Mouse (Mus musculus) limb, embryonic 12.5 days (tissue): ENCODE measurements around the gene Dok5. TPM values are rescaled to one million over a fixed set of nuclear protein-coding genes. Genes with fewer than 3 reads are reported as not detected.

ENCODE experiments used
- ATAC-seq: fragments of 200-750 bp; cut with Nextera tagmentation; 2 replicates; pipeline ENCODE4 v1.8.0; 2017; ENCODE audit warnings: low read depth, moderate TSS enrichment; ENCODE audit not compliant: insufficient number of reproducible peaks, insufficient read depth, low FRiP score, low TSS enrichment
- H3K27ac ChIP-seq: fragments of 300-500 bp; sonication (generic); 2 replicates; pipeline ENCODE4 v1.5.1; 2016; ENCODE audit warnings: mild to moderate bottlenecking, moderate library complexity
- H3K27me3 ChIP-seq: fragments of 300-500 bp; sonication (generic); 2 replicates; pipeline ENCODE4 v1.6.1; 2016; ENCODE audit warnings: mild to moderate bottlenecking, moderate library complexity
- H3K36me3 ChIP-seq: fragments of 300-500 bp; sonication (generic); 2 replicates; pipeline ENCODE4 v1.6.1; 2016; ENCODE audit warnings: mild to moderate bottlenecking, moderate library complexity
- H3K4me1 ChIP-seq: fragments of 300-500 bp; sonication (generic); replicated peaks from 2 replicates; pipeline ENCODE4 v1.6.1; 2016
- H3K4me2 ChIP-seq: fragments of 300-500 bp; sonication (generic); 2 replicates; pipeline ENCODE4 v1.6.1; 2016; ENCODE audit warnings: mild to moderate bottlenecking, moderate library complexity
- H3K4me3 ChIP-seq: fragments of 300-500 bp; sonication (generic); replicated peaks from 2 replicates; pipeline ENCODE4 v1.5.1; 2016; ENCODE audit warnings: mild to moderate bottlenecking
- H3K9ac ChIP-seq: fragments of 300-500 bp; sonication (generic); replicated peaks from 2 replicates; pipeline ENCODE4 v1.6.1; 2016; ENCODE audit warnings: mild to moderate bottlenecking, moderate library complexity
- H3K9me3 ChIP-seq: fragments of 300-500 bp; sonication (generic); 2 replicates; pipeline ENCODE4 v1.6.1; 2016; ENCODE audit warnings: mild to moderate bottlenecking, moderate library complexity
- WGBS: fragments of 180-500 bp; shearing (Covaris S2); methylation state at CpG from one replicate; pipeline ENCODE4 v1.1.7; 2016; 5-methylcytosine and 5-hydroxymethylcytosine counted together
- polyA plus RNA-seq: library from polyadenylated mRNA; unstranded; fragments of >200 nt; fragmentation: Nextera tagmentation; extraction: Ambion mirVana; gene quantifications from 2 replicates; pipeline ENCODE4 v1.2.1, GENCODE M21; 2016

The Dok5 gene
- polyA plus RNA-seq, 1 experiment from 2014 or later = 4.9 TPM

DNA sequence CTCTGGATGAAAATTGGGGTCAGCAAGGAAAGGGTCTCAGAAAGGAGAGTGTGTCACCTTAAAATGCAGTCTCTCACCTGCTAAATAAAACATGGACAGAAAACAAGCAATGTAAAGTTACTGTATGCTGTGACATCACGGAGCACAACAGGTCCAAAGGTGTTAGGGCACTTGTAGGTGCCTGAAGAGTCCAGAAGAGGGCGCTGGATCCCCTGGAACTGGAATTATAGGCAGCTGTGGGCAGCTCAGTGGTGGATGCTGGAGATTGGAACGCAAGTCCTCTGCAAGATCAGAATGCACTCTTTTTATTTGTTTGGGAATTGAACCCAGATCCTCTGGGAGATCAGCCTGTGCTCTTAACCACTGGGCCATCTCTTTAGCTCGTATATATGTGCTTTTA is 129.0 kb downstream of the Dok5 start:
- no peaks in the 10 kb centered on the region; the same call in 1 of the 2 replicates for H3K27me3 ChIP-seq
- no peaks in the 10 kb centered on the region for H3K9me3 ChIP-seq
- H3K36me3 ChIP-seq = no peaks in the 10 kb centered on the region
- no peak overlapping the region for H3K4me2 ChIP-seq
- H3K4me3 ChIP-seq = no peak overlapping the region
- no peak overlapping the region for H3K9ac ChIP-seq
- H3K27ac ChIP-seq = no peak overlapping the region
- H3K4me1 ChIP-seq = peaks cover 10% of the 10 kb centered on the region; the same call in 1 of the 2 replicates
- ATAC-seq = no peak
- 61% methylated on average over 4 of the region's 4 CpGs for WGBS

DNA sequence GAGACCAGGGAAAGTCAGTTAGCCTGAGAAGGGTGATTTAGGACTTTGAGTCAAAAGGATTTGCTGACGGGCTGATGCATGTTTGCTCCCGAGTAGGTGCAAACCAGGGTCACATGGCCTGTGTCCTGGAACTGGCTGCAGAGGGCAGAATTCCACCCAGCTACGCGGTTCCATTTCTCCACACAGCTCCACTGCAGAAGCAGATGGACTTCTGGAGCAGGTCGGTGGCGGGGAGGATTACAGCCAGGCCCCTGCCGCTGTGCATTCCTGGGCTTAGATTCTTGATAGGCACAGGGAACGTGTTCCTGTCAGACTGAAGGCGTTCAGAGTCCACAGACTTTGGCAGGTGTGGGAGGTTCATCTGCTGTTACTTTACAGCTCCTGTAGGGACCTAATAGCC is 131.2 kb downstream of the Dok5 start:
- Histone ChIP-seq H3K4me1 (0 out of 2 replicates have a peak, but pooled peaks cover 10% of the 10 kb centered on the region), H3K4me2 (no peak overlapping the region), H3K9me3 (no peaks in the 10 kb centered on the region), H3K36me3 (no peaks in the 10 kb centered on the region), H3K27me3 (no peaks in the 10 kb centered on the region; the same call in 1 of the 2 replicates), H3K4me3 (no peak overlapping the region), H3K9ac (no peak overlapping the region), H3K27ac (no peak overlapping the region)
- ATAC-seq = no peak
- 63% methylated on average over 9 of the region's 9 CpGs for WGBS

DNA sequence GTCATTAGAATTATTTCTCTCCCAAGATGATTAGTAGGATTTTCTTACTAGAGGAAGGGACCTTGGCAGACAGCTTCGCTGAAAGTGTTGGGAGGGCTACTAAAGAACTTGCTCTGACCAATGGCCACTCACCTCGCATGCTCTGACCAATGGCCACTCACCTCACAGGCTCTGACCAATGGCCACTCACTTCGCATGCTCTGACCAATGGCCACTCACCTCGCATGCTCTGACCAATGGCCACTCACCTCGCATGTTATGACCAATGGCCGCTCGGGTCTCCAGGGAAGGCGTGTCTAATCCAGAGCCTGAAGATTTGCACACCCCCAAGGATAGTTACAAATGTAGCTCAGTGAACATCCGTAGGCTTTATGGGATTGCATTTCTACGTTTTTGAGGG is 131.6 kb downstream of the Dok5 start:
- no peak overlapping the region for H3K9ac ChIP-seq
- ATAC-seq = no peak
- H3K36me3 ChIP-seq = no peaks in the 10 kb centered on the region
- 0 out of 2 replicates have a peak, but pooled peaks cover 10% of the 10 kb centered on the region for H3K4me1 ChIP-seq
- H3K9me3 ChIP-seq = no peaks in the 10 kb centered on the region
- WGBS = 95% methylated on average over 10 of the region's 10 CpGs
- H3K4me3 ChIP-seq = no peak overlapping the region
- no peaks in the 10 kb centered on the region; the same call in 1 of the 2 replicates for H3K27me3 ChIP-seq
- H3K4me2 ChIP-seq = no peak overlapping the region
- no peak overlapping the region for H3K27ac ChIP-seq

DNA sequence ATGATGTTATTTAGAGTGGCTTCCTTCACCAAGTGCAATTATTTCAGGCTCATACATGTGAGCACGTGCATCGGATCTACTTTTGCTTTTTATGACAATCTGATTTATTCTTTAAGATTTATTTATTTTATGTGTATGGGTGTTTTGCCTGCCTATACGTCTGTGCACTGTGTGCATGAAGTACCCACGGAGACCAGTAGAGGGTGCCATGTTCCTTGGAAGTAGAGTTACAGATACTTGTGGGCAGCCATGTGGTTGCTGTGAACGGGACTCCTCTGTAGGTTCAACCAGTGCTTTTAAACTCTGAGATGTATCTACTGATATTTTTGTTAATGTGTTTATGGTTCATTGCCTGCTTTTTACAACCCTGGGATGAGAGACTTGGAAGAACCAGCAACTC is 132.4 kb downstream of the Dok5 start:
- Histone ChIP-seq H3K9ac (no peak overlapping the region), H3K36me3 (no peaks in the 10 kb centered on the region), H3K4me1 (0 out of 2 replicates have a peak, but pooled peaks cover 10% of the 10 kb centered on the region), H3K4me3 (no peak overlapping the region), H3K27me3 (no peaks in the 10 kb centered on the region), H3K4me2 (no peak overlapping the region), H3K9me3 (no peaks in the 10 kb centered on the region), H3K27ac (no peak overlapping the region)
- ATAC-seq = no peak
- 83% methylated on average over 5 of the region's 5 CpGs for WGBS

DNA sequence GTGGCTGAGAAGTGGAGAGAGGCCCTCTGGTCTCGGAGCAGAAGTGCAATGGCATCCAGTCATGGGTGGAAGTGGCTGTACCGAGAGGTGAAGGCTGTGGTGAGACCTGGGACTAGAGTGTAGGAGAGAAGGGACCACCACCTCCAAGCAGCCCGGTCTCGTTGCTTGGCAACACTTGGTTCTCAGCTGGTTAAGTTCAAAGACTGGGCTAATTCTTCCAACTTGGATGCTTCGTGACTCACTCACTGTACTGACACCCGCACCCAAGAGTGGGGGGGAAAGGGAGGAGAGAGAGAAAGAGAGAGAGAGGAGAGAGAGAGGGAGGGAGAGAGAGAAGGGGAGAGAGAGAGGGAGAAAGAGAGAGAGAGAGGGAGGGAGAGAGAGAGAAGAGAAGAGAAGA is 133.2 kb downstream of the Dok5 start:
- no peaks in the 10 kb centered on the region for H3K9me3 ChIP-seq
- ATAC-seq = no peak
- H3K27me3 ChIP-seq = no peaks in the 10 kb centered on the region
- WGBS = 86% methylated on average over 6 of the region's 6 CpGs
- no peak overlapping the region for H3K4me3 ChIP-seq
- no peak overlapping the region for H3K4me2 ChIP-seq
- no peak overlapping the region for H3K9ac ChIP-seq
- no peaks in the 10 kb centered on the region for H3K36me3 ChIP-seq
- 0 out of 2 replicates have a peak, but pooled peaks cover 10% of the 10 kb centered on the region for H3K4me1 ChIP-seq
- H3K27ac ChIP-seq = no peak overlapping the region

DNA sequence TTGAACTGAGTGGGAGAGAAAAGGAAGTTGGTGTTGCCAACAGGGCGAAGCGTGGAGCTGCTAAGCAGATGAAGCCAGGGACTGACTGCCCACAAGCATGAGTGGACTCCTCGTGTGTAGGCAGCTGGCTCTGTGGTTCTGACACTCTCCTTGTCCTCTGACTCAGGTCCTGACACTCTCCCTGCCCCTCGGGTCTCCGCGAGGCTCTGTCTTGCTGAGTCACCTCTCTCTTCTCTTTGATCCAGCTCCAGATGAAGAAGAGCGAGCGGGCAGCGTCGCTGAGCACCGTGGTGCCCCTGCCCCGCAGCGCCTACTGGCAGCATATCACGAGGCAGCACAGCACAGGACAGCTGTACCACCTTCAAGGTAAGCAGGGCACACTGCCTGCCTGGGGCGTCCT is 139.0 kb downstream of the Dok5 start:
- peaks cover 6% of the 10 kb centered on the region; the same call in 1 of the 2 replicates for H3K27me3 ChIP-seq
- no peak overlapping the region for H3K4me2 ChIP-seq
- no peaks in the 10 kb centered on the region for H3K4me1 ChIP-seq
- no peaks in the 10 kb centered on the region for H3K9me3 ChIP-seq
- no peaks in the 10 kb centered on the region for H3K36me3 ChIP-seq
- 80% methylated on average over 15 of the region's 15 CpGs for WGBS
- ATAC-seq = no peak
- no peak overlapping the region for H3K9ac ChIP-seq
- H3K27ac ChIP-seq = no peak overlapping the region
- no peak overlapping the region for H3K4me3 ChIP-seq

DNA sequence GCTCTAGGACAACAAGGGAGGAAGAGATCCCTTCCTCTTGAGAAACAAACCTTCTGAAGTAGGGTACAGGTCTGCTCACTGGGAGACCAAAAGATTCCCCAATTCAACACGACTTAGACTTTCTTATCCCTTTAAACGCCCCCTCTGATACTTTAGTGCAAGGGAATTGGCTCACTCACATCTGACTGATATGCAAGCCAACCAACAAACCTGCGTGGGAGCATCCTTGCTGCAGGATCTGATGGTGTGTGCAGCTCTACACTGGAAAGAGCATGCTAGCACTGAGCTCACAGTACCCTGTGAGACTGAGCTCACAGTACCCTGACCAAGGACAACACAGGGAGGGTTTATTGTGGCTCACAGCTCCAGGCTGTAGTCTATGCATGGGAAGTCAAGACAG is 139.9 kb downstream of the Dok5 start:
- no peaks in the 10 kb centered on the region for H3K4me1 ChIP-seq

DNA sequence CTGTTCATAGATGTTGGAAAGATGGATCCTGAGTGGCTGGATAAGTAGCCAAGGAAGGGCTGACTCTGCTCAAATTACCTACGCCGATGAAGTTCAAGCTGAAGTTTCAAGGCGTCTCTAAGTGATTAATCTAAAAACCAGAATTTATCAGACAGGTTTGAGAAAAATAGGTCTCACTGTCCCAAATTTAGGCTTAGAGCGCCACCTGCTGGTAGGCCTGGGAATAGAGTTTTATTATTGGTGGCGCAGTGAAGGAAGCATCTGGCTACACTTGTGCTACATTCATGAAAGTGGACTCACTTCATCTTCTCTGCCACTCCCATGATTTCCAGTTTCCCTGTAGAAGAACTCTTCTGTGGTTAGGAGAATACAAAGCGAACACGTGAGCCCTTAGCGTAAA is 141.8 kb downstream of the Dok5 start:
- no peak overlapping the region for H3K9ac ChIP-seq
- WGBS = 9% methylated on average over 8 of the region's 8 CpGs
- ATAC-seq = no peak
- H3K4me3 ChIP-seq = no peak overlapping the region
- H3K27me3 ChIP-seq = peaks cover 12% of the 10 kb centered on the region
- no peaks in the 10 kb centered on the region for H3K36me3 ChIP-seq
- no peaks in the 10 kb centered on the region for H3K9me3 ChIP-seq
- no peak overlapping the region for H3K4me2 ChIP-seq
- no peak overlapping the region for H3K27ac ChIP-seq
- no peaks in the 10 kb centered on the region; the same call in 1 of the 2 replicates for H3K4me1 ChIP-seq

More for the DNA sequence above, 139.9 kb downstream of the Dok5 start:
- Histone ChIP-seq H3K9me3 (no peaks in the 10 kb centered on the region), H3K27me3 (peaks cover 6% of the 10 kb centered on the region; the same call in 1 of the 2 replicates), H3K27ac (no peak overlapping the region), H3K4me2 (no peak overlapping the region), H3K36me3 (no peaks in the 10 kb centered on the region), H3K4me3 (no peak overlapping the region), H3K9ac (no peak overlapping the region)
- no peak for ATAC-seq
- WGBS = 79% methylated on average over 3 of the region's 3 CpGs

DNA sequence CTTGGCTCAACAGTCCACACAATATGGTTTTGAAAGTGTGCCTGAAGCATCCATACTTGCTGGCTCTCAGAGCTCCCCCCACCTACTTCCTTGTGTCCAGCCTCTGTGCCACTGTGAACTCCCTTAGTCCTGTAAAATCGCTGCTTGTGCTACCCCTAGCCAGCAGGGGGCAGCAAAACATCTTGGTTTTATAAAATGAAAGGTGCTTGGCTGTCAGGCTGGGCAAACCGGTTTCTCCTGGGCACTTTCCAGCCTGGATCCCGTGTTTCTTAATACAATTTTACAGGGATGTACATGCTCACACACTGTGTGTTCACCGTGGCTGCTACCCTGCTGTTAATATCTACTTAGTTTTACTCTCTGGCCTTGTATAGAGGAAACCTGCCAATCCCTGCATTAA is 145.9 kb downstream of the Dok5 start:
- Histone ChIP-seq H3K4me3 (no peak overlapping the region), H3K9me3 (no peaks in the 10 kb centered on the region), H3K4me1 (no peaks in the 10 kb centered on the region; the same call in 1 of the 2 replicates), H3K9ac (no peak overlapping the region), H3K27ac (no peak overlapping the region), H3K4me2 (no peak overlapping the region), H3K27me3 (peaks cover 30% of the 10 kb centered on the region), H3K36me3 (no peaks in the 10 kb centered on the region)
- ATAC-seq = peak; percentile 73
- WGBS = 0% methylated on average over 4 of the region's 4 CpGs

DNA sequence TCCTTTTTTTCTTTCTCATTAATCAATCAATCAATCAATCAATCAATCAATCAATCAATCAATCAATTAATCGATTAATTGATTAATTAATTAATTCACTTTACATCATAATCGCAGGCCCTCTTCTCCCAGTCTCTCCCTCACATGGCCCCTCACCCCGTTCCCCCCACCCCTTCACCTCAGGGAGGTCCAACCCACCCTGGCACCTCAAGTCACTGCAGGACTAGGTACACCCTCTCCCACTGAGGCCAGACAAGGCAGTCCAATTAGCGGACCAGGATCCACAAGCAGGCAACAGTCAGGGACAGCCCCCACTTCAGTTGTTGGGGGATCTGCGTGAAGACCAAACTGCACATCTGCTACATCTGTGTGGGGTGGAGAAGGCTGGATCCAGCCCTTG is 146.3 kb downstream of the Dok5 start:
- ATAC-seq = 0 out of 2 replicates have a peak, but pooled peaks have one; percentile 26
- no peak overlapping the region for H3K4me2 ChIP-seq
- H3K36me3 ChIP-seq = no peaks in the 10 kb centered on the region
- H3K9me3 ChIP-seq = no peaks in the 10 kb centered on the region
- no peak overlapping the region for H3K27ac ChIP-seq
- peaks cover 28% of the 10 kb centered on the region for H3K27me3 ChIP-seq
- H3K9ac ChIP-seq = no peak overlapping the region
- H3K4me3 ChIP-seq = no peak overlapping the region
- H3K4me1 ChIP-seq = no peaks in the 10 kb centered on the region; the same call in 1 of the 2 replicates
- 57% methylated on average over 5 of the region's 5 CpGs for WGBS

DNA sequence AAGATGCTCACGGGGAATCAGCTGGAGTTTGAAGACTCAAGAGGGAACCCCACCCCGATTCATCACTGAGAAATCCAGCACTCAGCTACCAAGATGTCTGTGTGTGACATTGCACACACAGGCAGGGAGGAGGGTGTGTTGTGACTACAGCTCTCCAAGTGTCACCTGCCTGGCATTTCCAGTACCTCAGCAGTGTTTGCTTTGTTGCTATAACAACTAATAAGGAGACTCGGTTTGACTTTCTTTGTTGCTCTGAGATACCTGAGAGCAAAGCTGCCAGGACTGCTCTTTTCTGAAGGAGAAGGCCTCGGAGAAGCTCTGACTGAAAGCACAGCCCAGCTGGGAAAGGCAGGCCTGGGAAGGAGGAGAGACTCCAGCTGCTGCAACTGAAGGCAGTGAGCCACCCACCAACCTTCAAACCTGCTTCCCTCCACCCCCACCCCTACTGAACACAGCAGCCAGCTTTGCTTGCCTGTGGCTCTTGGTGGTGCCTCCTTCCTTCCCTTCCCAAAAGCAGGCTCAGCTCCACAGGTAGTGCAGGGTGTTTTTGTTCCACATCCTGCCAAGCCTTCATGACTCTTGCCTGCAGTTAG is 152.7 kb downstream of the Dok5 start:
- Histone ChIP-seq H3K4me3 (no peak overlapping the region), H3K9me3 (no peaks in the 10 kb centered on the region), H3K27me3 (peaks cover 10% of the 10 kb centered on the region), H3K9ac (no peak overlapping the region), H3K27ac (no peak overlapping the region), H3K36me3 (no peaks in the 10 kb centered on the region), H3K4me1 (no peaks in the 10 kb centered on the region), H3K4me2 (no peak overlapping the region)
- no peak for ATAC-seq
- WGBS = 52% methylated on average over 4 of the region's 4 CpGs

DNA sequence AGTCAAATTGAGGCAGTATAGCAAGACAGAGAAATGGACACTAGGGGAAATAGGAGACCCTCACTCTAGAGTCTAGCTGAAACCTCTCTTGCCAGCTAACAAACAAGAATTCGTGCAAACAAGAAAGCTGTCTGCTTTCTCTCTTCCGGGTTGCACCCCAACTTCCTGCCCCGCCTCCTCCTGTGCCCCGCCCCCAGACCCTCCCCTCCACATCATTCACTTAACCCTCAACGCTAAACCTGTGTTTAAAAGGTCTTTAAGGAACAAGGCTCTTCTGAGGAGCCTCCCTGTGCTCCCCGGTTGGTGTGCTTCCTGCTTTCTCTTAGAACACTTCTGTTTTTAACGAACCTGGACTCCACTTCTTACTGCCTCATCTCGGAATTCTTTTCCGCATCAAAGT is 156.4 kb downstream of the Dok5 start:
- no peaks in the 10 kb centered on the region for H3K27me3 ChIP-seq
- no peaks in the 10 kb centered on the region for H3K36me3 ChIP-seq
- no peak for ATAC-seq
- no peak overlapping the region for H3K27ac ChIP-seq
- H3K9me3 ChIP-seq = no peaks in the 10 kb centered on the region
- no peak overlapping the region for H3K4me3 ChIP-seq
- no peak overlapping the region for H3K9ac ChIP-seq
- WGBS = 43% methylated on average over 9 of the region's 9 CpGs
- peak overlapping the region; percentile 20 for H3K4me2 ChIP-seq
- no peaks in the 10 kb centered on the region for H3K4me1 ChIP-seq
